Mouse (Mus musculus) frontal cortex, postnatal 14 days (tissue): ENCODE data around the gene Syncrip.
A peak's percentile ranks its signal among the peaks of the same experiment; 100 is the strongest.
"Not testable (repeated sequence)": the region's sequence is repeated elsewhere in the genome, so short reads cannot be mapped to it uniquely, and the experiment has no call there.

Source experiments
- DNase-seq, 2 experiments: peaks; one replicate each; pipeline ENCODE4 v3.0.0; 2022; ENCODE audit warnings: low spot score in 2 of 2

Gene Syncrip

GRCm38 (mm10) chr9:88482829-88483396 is 539 bp upstream of the Syncrip start:
- peak; percentile 75 to 82 for DNase-seq

GRCm38 (mm10) chr9:88481791-88482160 is 598 bp downstream of the Syncrip start:
- DNase-seq, result peak; percentile 28 to 32

GRCm38 (mm10) chr9:88481061-88481790 is 1.1 kb downstream of the Syncrip start:
- peak; percentile 24 to 25 for DNase-seq

GRCm38 (mm10) chr9:88480120-88480519 is 2.3 kb downstream of the Syncrip start:
- no peak for DNase-seq

- no peak for DNase-seq
Measured at GRCm38 (mm10) chr9:88476138-88476537, 6.2 kb downstream of the Syncrip start.

- DNase-seq, result not testable (repeated sequence)
Measured at GRCm38 (mm10) chr9:88461017-88461416, 21.4 kb downstream of the Syncrip start.

GRCm38 (mm10) chr9:88439991-88440390 is 42.4 kb downstream of the Syncrip start:
- no peak for DNase-seq

- DNase-seq, result no peak
Measured at GRCm38 (mm10) chr9:88439238-88439600, 43.2 kb downstream of the Syncrip start.

- DNase-seq, result peak; percentile 94 to 97
Measured at GRCm38 (mm10) chr9:88438555-88439237, 43.7 kb downstream of the Syncrip start, which contains the start of gene Snx14. Gene Snx14 (minus strand): TSS chr9:88438958.

GRCm38 (mm10) chr9:88438237-88438554 is 44.2 kb downstream of the Syncrip start:
- no peak for DNase-seq

GRCm38 (mm10) chr9:88437342-88438236 is 44.8 kb downstream of the Syncrip start:
- DNase-seq, result no peak

- DNase-seq, result no peak
Measured at GRCm38 (mm10) chr9:88424356-88424755, 58.0 kb downstream of the Syncrip start.

- DNase-seq, result no peak
Measured at GRCm38 (mm10) chr9:88422428-88422827, 59.9 kb downstream of the Syncrip start.

- no peak for DNase-seq
Measured at GRCm38 (mm10) chr9:88416752-88417151, 65.6 kb downstream of the Syncrip start.

GRCm38 (mm10) chr9:88409978-88410377 is 72.4 kb downstream of the Syncrip start:
- no peak for DNase-seq

GRCm38 (mm10) chr9:88404515-88404914 is 77.9 kb downstream of the Syncrip start:
- no peak for DNase-seq

- no peak for DNase-seq
Measured at GRCm38 (mm10) chr9:88404088-88404487, 78.3 kb downstream of the Syncrip start.

- DNase-seq, result no peak
Measured at GRCm38 (mm10) chr9:88398461-88398860, 83.9 kb downstream of the Syncrip start.
